Mouse (Mus musculus): ENCODE results near the gene Ddx42. TPM values are rescaled to one million over a fixed set of nuclear protein-coding genes. Genes with fewer than 3 reads are reported as not detected.

Ddx42 gene
- polyA plus RNA-seq, 1 experiment, result 10.0 TPM

- Histone ChIP-seq H3K36me3 (ENCODE audit: control insufficient read depth, insufficient read depth, low read length) (peaks cover 17% of the 10 kb centered on the region), H3K4me1 (ENCODE audit: control insufficient read depth, insufficient read depth, low read length) (peaks cover 9% of the 10 kb centered on the region; the same call in 1 of the 2 replicates), H3K27ac (ENCODE audit: insufficient read depth, low read depth, low read length) (no peak overlapping the region), H3K27me3 (replicated peaks; ENCODE audit: control insufficient read depth, insufficient read depth, low read length) (no peaks in the 10 kb centered on the region), H3K4me3 (ENCODE audit: insufficient read depth, low read depth, low read length) (no peak overlapping the region)
- TF ChIP-seq CTCF (conservative IDR thresholded peaks at IDR 0.05; ENCODE audit: insufficient read depth, insufficient read length, low read depth, low read length), result peak; percentile 54
- TF ChIP-seq POLR2A (IDR thresholded peaks at IDR 0.05; ENCODE audit: low read depth, low read length), result no peak
- DNase-seq, result peak; percentile 28
- 98% methylated on average over 1 of the region's 1 CpGs for WGBS
Observed at GRCm38 (mm10) chr11:106246834-106247233, 30.1 kb downstream of the Ddx42 start.

DNA sequence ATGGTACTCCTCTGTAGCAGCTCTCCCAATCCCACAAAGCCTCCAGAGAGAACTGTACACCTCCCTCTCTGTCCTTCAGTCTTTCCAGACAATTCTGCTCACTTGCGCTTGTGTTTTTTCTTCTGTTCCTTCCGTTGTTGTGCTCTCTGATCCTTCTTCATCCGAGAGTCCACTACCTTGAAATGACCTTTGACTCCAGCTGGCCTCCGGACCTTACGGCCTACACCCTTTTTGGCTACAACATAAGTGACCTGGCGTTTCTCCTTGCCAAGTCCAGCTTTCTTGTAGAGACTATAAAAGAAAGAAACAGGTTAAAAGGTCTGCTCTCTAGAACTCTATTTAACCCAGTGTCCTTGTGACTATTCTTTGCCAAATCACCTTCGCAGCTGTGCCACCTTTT is 32.6 kb downstream of the Ddx42 start:
- peaks cover 14% of the 10 kb centered on the region for H3K36me3 ChIP-seq (ENCODE audit: control insufficient read depth, insufficient read depth, low read length)
- peaks cover 9% of the 10 kb centered on the region; the same call in 1 of the 2 replicates for H3K4me1 ChIP-seq (ENCODE audit: control insufficient read depth, insufficient read depth, low read length)
- DNase-seq, result peak; percentile 80
- 61% methylated on average over 7 of the region's 7 CpGs for WGBS
- H3K27ac ChIP-seq (ENCODE audit: insufficient read depth, low read depth, low read length), result peak overlapping the region; percentile 41; the same call in 1 of the 2 replicates
- no peak overlapping the region for H3K4me3 ChIP-seq (ENCODE audit: insufficient read depth, low read depth, low read length)
- no peaks in the 10 kb centered on the region for H3K27me3 ChIP-seq (replicated peaks; ENCODE audit: control insufficient read depth, insufficient read depth, low read length)
- TF ChIP-seq CTCF (conservative IDR thresholded peaks at IDR 0.05; ENCODE audit: insufficient read depth, insufficient read length, low read depth, low read length) (no peak), POLR2A (IDR thresholded peaks at IDR 0.05; ENCODE audit: low read depth, low read length) (no peak)

- no peak for DNase-seq
- Histone ChIP-seq H3K4me3 (ENCODE audit: insufficient read depth, low read depth, low read length) (no peak overlapping the region), H3K4me1 (ENCODE audit: control insufficient read depth, insufficient read depth, low read length) (peaks cover 1% of the 10 kb centered on the region; the same call in 1 of the 2 replicates), H3K27me3 (replicated peaks; ENCODE audit: control insufficient read depth, insufficient read depth, low read length) (no peaks in the 10 kb centered on the region), H3K27ac (ENCODE audit: insufficient read depth, low read depth, low read length) (no peak overlapping the region), H3K36me3 (ENCODE audit: control insufficient read depth, insufficient read depth, low read length) (no peaks in the 10 kb centered on the region; the same call in 1 of the 2 replicates)
- WGBS, result 13% methylated on average over 2 of the region's 2 CpGs
- TF ChIP-seq CTCF (conservative IDR thresholded peaks at IDR 0.05; ENCODE audit: insufficient read depth, insufficient read length, low read depth, low read length) (no peak), POLR2A (IDR thresholded peaks at IDR 0.05; ENCODE audit: low read depth, low read length) (no peak)
Observed at GRCm38 (mm10) chr11:106254767-106255166, 38.0 kb downstream of the Ddx42 start.

DNA sequence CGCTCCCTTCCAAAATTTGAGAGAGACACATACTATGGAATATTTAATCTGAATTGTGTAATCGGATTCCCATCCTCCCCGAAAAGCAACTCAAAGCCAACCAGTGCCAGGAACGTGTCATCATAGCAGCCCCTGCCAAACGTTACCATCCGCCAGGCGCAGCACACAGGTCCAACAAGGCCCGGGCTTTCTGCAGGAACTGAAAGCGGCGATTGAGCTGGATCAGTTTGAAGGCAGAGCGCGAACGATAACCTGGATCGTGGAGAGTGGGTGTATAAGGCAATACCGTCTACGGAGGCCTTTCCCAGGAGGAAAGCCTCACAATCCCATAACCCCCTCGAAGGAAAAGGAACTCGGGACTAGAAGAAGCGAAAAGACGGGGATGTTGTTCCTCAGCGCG is 38.4 kb downstream of the Ddx42 start:
- no peak overlapping the region for H3K27ac ChIP-seq (ENCODE audit: insufficient read depth, low read depth, low read length)
- no peak for DNase-seq

GRCm38 (mm10) chr11:106255685-106256451 is 39.1 kb downstream of the Ddx42 start, which contains the start of the genes Ftsj3 and Psmc5:
Gene Ftsj3, minus strand, starts transcription at chr11:106256079.
Gene Psmc5, plus strand, starts transcription at chr11:106256154.
- Histone ChIP-seq H3K27me3 (replicated peaks; ENCODE audit: control insufficient read depth, insufficient read depth, low read length) (no peaks in the 10 kb centered on the region), H3K27ac (ENCODE audit: insufficient read depth, low read depth, low read length) (peak within 1 kb of the TSS; percentile 61), H3K36me3 (ENCODE audit: control insufficient read depth, insufficient read depth, low read length) (no peaks in the 10 kb centered on the region), H3K4me3 (ENCODE audit: insufficient read depth, low read depth, low read length) (peak within 1 kb of the TSS; percentile 73), H3K4me1 (ENCODE audit: control insufficient read depth, insufficient read depth, low read length) (no peaks in the 10 kb centered on the region)
- under 1% methylated on average over 42 of the region's 42 CpGs for WGBS
- TF ChIP-seq CTCF (conservative IDR thresholded peaks at IDR 0.05; ENCODE audit: insufficient read depth, insufficient read length, low read depth, low read length) (0 out of 2 replicates have a peak, but pooled peaks have one; percentile 9), POLR2A (IDR thresholded peaks at IDR 0.05; ENCODE audit: low read depth, low read length) (peak; percentile 73)
- DNase-seq, result peak; percentile 99

More for the DNA sequence above, 38.4 kb downstream of the Ddx42 start:
- peak overlapping the region; percentile 73 for H3K4me3 ChIP-seq (ENCODE audit: insufficient read depth, low read depth, low read length)
- no peaks in the 10 kb centered on the region for H3K4me1 ChIP-seq (ENCODE audit: control insufficient read depth, insufficient read depth, low read length)
- H3K36me3 ChIP-seq (ENCODE audit: control insufficient read depth, insufficient read depth, low read length), result no peaks in the 10 kb centered on the region; the same call in 1 of the 2 replicates
- H3K27me3 ChIP-seq (replicated peaks; ENCODE audit: control insufficient read depth, insufficient read depth, low read length), result no peaks in the 10 kb centered on the region
- WGBS, result 1% methylated on average over 22 of the region's 22 CpGs
- no peak for TF ChIP-seq CTCF (conservative IDR thresholded peaks at IDR 0.05; ENCODE audit: insufficient read depth, insufficient read length, low read depth, low read length)
- TF ChIP-seq POLR2A (IDR thresholded peaks at IDR 0.05; ENCODE audit: low read depth, low read length), result no peak

GRCm38 (mm10) chr11:106256775-106257174 is 40.0 kb downstream of the Ddx42 start:
- Histone ChIP-seq H3K36me3 (ENCODE audit: control insufficient read depth, insufficient read depth, low read length) (no peaks in the 10 kb centered on the region), H3K27ac (ENCODE audit: insufficient read depth, low read depth, low read length) (no peak overlapping the region), H3K27me3 (replicated peaks; ENCODE audit: control insufficient read depth, insufficient read depth, low read length) (no peaks in the 10 kb centered on the region), H3K4me1 (ENCODE audit: control insufficient read depth, insufficient read depth, low read length) (no peaks in the 10 kb centered on the region), H3K4me3 (ENCODE audit: insufficient read depth, low read depth, low read length) (peak overlapping the region; percentile 72)
- peak; percentile 64 for DNase-seq
- no peak for TF ChIP-seq POLR2A (IDR thresholded peaks at IDR 0.05; ENCODE audit: low read depth, low read length)
- no peak for TF ChIP-seq CTCF (conservative IDR thresholded peaks at IDR 0.05; ENCODE audit: insufficient read depth, insufficient read length, low read depth, low read length)
- WGBS, result 47% methylated on average over 5 of the region's 5 CpGs

DNA sequence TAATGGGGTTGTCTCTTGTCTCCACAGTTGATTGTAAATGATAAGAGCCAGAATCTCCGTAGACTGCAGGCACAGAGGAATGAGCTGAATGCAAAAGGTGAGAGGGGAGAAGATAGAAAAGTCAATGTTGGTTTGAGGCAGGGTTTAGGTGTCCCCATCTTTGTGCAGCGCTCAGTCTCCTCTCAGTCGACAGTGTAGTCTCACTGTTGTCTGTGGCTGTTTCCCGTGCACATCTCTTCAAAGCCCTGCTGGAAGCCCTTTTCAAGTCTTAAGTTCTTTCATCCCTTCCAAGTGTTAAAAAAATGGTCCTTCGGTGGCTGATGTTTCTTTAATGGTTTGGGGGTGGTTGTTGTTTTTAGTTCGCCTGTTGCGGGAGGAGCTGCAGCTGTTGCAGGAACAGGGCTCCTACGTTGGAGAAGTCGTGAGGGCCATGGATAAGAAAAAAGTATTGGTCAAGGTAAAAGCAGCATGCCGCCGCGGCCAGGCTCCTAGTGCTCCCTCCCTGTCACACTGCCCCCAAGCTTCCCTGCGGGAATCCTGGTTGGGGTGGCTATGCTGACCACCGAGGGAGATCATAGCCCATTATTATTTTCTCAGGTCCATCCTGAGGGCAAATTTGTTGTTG is 44.2 kb downstream of the Ddx42 start:
- no peaks in the 10 kb centered on the region for H3K4me1 ChIP-seq (ENCODE audit: control insufficient read depth, insufficient read depth, low read length)
- no peak overlapping the region for H3K4me3 ChIP-seq (ENCODE audit: insufficient read depth, low read depth, low read length)
- WGBS, result 64% methylated on average over 14 of the region's 14 CpGs
- peaks cover 6% of the 10 kb centered on the region for H3K36me3 ChIP-seq (ENCODE audit: control insufficient read depth, insufficient read depth, low read length)
- H3K27ac ChIP-seq (ENCODE audit: insufficient read depth, low read depth, low read length), result no peak overlapping the region
- DNase-seq, result no peak
- TF ChIP-seq CTCF (conservative IDR thresholded peaks at IDR 0.05; ENCODE audit: insufficient read depth, insufficient read length, low read depth, low read length) (no peak), POLR2A (IDR thresholded peaks at IDR 0.05; ENCODE audit: low read depth, low read length) (no peak)
- H3K27me3 ChIP-seq (replicated peaks; ENCODE audit: control insufficient read depth, insufficient read depth, low read length), result no peaks in the 10 kb centered on the region
